Mouse (Mus musculus): Measurements from ENCODE around the gene Hsf4. TPM values are rescaled to one million over a fixed set of nuclear protein-coding genes. Genes with fewer than 3 reads are reported as not detected.
A peak's percentile ranks its signal among the peaks of the same experiment; 100 is the strongest.
"Not testable (repeated sequence)": the region's sequence is repeated elsewhere in the genome, so short reads cannot be mapped to it uniquely, and the experiment has no call there.

Gene Hsf4
- 10 to 100 TPM; 21.3 to 25.7 (median 22.9) TPM for total RNA-seq (2022)

DNA sequence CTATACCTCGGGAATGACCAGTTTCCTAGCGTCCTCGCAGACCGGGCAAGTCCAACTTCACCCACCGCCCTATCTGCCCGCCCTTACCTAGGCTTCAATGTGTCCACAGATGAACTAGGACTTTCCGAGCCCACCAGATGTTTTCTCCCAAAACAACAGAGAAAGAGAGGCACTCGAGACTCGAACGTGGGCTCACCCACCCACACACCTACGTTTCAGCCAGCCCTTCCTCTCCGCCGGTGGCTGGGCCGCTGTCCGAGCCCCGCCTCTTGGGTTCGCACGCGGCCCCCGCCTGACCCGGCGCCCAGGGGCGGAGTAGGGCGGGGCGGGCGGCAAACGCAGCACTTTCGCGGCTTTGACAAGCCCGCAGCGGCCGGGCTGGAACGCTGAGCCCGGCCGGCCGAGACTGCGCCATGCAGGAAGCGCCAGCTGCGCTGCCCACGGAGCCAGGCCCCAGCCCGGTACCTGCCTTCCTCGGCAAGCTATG, at the start of gene Hsf4:
Gene Hsf4 (plus strand): TSS at position 341 of the 487 bp plus-strand sequence.
- DNase-seq (ENCODE audit: low spot score in 2 of 2): peak in 1 of 2 experiments; percentile 67

- DNase-seq (ENCODE audit: low spot score in 2 of 2): no peak
Observed at GRCm38 (mm10) chr8:105223850-105224249, 45.8 kb upstream of the Hsf4 start.

DNA sequence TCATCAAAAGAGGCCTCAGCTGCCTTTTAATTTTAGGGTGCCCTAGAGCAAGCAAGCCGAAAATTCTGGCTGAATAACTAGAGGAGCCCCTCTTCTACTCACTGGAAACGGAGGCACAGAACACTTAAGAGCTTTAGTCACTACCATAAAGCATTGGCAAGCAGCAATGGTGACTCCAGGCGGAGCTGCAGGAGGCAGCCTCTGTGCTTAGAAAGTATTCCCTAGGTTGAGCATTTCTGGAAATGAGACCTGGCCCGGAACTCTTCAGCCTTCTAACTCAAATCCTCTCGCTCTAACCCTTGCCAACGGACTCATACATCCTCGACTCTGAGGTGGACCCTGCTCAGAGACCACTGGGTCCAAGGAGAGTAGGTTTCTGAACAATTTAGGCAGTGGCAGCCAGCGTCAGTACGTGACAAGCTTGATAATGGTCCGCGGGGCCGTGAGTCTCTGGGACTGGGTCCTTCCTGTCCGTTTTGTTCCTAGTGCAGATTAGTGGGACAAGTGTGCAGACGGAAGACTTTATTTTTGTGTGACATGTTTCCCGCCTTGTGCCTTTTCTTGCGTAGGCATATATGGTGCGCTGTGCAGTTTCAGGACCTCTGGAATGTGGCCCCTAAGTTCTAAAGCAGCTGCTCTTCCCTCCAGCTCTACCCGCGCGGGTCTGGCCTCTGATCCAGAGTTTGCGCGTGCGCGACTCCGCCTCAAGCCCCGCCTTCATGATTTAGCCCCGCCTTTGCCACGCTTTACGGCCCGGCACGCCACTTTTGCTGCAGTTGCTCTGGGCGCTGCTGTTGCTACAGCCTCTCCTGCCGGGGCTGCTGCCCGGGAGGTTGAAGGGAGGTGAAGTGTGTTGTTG, 45.0 kb upstream of the Hsf4 start, which contains the start of gene D230025D16Rik:
Gene D230025D16Rik (plus strand): TSS at position 733 of the 859 bp plus-strand sequence.
- peak; percentile 85 to 94 for DNase-seq (ENCODE audit: low spot score in 2 of 2)

- DNase-seq (ENCODE audit: low spot score in 2 of 2): no peak
Observed at GRCm38 (mm10) chr8:105225272-105225593, 44.4 kb upstream of the Hsf4 start.

- no peak for DNase-seq (ENCODE audit: low spot score in 2 of 2)
Observed at GRCm38 (mm10) chr8:105225917-105226316, 43.7 kb upstream of the Hsf4 start.

GRCm38 (mm10) chr8:105231503-105232320, 37.9 kb upstream of the Hsf4 start:
- no peak for DNase-seq (ENCODE audit: low spot score in 2 of 2)

DNA sequence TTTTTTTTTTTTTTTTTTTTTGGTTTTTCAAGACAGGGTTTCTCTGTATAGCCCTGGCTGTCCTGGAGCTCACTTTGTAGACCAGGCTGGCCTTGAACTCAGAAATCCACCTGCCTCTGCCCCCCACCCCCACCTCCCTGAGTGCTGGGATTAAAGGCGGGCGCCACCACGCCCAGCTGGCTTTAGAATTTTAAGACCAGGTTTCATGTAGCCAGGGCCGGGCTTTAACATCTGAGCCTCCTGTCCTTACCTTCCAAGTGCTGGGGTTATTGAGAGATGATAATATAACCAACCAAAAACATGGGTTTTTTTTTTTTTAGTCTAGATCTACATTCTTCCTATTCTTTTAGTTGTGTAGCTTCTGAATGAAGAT, 37.3 kb upstream of the Hsf4 start:
- not testable (repeated sequence) for DNase-seq (ENCODE audit: low spot score in 2 of 2)

- no peak for DNase-seq (ENCODE audit: low spot score in 2 of 2)
Observed at GRCm38 (mm10) chr8:105233126-105233935, 36.3 kb upstream of the Hsf4 start.

DNA sequence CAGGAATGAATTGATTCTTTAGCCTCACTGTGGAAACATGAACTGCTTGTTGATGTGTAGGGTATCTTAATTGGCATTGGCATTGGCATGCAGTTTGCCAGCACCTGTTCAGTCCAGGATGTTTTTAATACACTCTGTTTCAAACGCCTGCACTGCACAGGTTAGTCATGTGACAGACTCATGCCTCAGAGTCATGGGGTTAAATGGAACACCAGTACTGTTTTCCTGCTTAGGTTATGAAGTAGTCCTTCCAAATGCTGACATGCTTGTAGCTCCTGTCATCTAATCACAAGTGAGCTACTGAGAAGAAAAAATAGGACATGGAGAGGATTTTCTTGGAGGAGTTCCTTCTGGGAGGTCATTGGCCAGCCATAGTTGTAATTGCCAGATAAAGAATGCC, 34.4 kb upstream of the Hsf4 start:
- DNase-seq (ENCODE audit: low spot score in 2 of 2): no peak

GRCm38 (mm10) chr8:105237442-105238142, 32.0 kb upstream of the Hsf4 start:
- no peak for DNase-seq (ENCODE audit: low spot score in 2 of 2)

GRCm38 (mm10) chr8:105241016-105241415, 28.6 kb upstream of the Hsf4 start:
- no peak for DNase-seq (ENCODE audit: low spot score in 2 of 2)

DNA sequence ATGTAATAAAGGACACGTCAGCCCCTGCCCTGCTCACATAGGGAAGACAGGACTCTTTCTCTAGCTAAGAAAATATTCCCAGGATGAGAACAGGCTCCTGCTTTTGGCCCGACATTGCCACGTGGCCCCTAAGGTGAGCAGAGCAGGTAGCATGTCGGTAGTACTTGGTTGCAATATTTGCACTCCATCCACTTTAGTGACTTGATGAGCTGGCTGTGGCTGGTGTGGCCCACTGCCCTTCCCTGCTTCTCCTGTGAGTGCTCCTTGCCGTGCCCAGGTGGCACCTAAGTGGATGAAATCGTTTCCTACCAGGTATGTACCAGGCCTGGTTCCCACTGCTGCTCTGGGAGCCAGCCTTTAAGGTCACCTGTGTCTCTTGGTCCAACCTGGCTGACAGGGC, 17.6 kb upstream of the Hsf4 start:
- no peak for DNase-seq (ENCODE audit: low spot score in 2 of 2)

DNA sequence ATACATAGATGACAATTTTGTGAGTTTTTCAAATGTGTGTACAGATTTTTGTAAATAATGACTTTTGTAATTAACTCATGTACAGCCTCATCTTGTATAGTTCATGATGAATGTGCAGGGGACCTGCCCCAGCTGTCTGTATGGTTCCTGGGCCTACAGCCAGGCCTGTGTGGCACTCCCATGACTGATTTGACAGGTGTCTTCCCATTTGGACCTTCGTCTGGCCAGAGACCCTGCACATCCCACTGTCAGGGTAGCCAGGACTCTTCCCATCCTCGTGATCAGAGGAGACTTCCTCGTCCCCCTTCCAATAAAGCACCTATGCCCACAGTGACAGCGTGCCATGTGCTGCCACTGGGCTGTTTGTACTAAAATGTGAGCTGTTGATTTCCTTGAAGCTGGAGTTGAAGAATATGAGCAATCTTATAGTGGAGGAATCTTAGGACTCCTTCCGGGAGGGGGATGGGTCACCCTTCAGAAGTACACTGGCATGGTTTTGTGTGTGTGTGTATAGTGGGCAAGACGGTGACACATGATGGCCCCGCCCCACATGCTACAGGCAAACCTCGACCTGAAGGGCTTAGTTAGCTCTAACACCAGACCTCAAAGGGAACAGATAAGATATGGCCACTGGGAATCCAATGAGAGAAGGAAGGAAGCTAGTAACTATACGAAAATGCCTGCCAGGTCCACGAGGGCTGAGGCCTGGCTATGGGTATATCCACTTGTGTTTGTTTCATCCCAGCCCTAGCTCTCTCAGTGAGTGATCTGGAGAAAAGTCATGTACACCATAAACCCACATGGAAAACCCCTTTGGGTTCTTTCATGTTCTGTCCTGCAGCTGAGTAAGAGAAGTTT, 16.7 kb upstream of the Hsf4 start:
- DNase-seq (ENCODE audit: low spot score in 2 of 2): no peak

GRCm38 (mm10) chr8:105253766-105254151, 15.8 kb upstream of the Hsf4 start:
- DNase-seq (ENCODE audit: low spot score in 2 of 2): no peak

DNA sequence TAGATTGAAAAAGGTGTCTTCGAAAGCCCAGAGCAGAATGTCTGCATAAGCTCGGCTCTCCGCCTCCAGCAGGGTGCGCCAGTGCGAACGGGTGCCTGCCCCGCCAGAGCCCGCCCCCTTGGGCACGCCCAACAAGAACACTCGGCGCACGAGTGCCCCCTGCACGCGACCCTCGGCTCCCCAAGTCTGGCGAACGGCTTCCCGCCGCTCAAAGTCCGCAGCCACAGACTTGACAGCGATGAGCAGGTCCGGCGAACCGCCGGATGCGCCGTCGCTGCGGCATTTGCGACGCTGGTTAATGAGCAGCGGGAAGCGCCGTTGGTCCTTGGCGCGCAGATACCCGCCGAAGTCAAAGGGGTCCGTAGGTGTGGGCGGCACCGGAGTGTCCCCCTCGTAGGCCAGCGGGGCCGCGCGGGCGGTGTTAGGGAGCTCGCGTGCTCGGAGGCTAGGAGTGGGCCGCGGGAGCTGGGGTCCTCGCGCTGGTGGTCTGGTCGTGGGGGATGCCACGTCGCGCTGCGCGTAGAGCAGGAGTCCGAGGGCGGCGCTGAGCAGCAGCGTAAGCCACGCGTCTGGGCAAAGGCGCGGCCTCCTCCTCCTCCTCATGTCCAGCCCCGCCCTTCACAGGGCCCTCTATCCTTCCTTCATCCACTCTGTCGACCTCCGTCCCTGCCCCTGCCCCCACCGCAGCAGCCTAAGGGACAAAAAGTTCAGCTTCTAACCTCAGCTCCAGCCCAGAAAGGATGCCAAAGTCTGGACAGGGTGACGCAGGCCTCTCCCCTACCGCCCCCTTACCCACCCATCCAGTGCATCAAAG, 15.2 kb upstream of the Hsf4 start:
- DNase-seq (ENCODE audit: low spot score in 2 of 2): peak; percentile 74 to 82

GRCm38 (mm10) chr8:105254966-105255350, 14.6 kb upstream of the Hsf4 start, which contains the start of gene B3gnt9:
TSS of gene B3gnt9 (minus strand) at chr8:105255153.
- DNase-seq (ENCODE audit: low spot score in 2 of 2): no peak

GRCm38 (mm10) chr8:105257318-105258114, 12.1 kb upstream of the Hsf4 start:
- no peak for DNase-seq (ENCODE audit: low spot score in 2 of 2)

All from left cerebral cortex, adult 8-10 months (tissue).